Mouse (Mus musculus): ENCODE measurements around the gene Pigz. TPM values are rescaled to one million over a fixed set of nuclear protein-coding genes. Genes with fewer than 3 reads are reported as not detected.
A peak's percentile ranks its signal among the peaks of the same experiment; 100 is the strongest.
"Not testable (repeated sequence)": the region's sequence is repeated elsewhere in the genome, so short reads cannot be mapped to it uniquely, and the experiment has no call there.

Pigz gene
- total RNA-seq, 1 experiment from 2014 or later = not detected

- DNase-seq = no peak
Observed at GRCm38 (mm10) chr16:31932255-31932654, 1.4 kb upstream of the Pigz start.

DNA sequence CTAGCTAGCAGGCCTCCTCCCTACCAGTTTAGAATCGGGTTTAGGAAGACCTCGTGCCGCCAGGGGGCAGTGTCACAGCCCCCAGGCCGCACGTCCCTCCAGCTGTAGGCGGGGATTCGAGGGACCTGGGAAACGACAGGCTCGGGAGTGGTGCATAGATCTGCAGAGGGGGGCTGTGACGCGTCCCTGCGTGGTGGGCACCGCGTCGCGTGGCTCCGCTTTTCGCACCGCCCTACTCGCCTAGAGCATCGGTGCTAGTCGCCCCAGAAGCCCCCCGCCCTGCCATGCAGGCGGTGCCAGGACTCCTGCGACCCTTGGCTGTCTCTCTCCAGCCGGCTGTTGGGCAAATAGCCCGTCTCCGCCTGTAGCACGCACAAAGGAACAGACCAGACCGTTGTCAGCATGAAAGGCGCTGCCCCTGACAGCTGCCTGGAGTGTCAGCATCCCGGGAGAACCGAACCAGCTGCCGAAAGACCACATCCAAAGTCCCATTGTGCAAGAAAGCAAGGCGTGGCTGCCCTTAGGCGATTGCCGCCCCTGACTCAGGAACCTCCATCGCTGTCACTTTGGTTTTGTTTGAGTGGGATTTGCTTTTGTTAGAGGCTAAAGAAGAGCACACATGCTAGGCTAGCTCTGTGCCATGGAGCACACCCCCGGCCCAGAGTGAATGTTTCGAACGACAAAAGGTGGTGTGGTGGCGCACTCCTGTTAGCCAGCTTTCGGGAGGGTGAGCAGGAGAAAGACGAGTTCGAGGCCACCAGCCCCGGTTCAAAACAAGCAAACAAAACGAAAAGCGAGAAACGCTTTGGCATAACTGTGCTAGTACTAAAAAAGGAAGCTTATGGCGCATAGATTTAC lies 582 bp upstream of the Pigz start:
- DNase-seq = peak; percentile 81

- DNase-seq = no peak
Observed at GRCm38 (mm10) chr16:31934550-31935010, 929 bp downstream of the Pigz start.

DNA sequence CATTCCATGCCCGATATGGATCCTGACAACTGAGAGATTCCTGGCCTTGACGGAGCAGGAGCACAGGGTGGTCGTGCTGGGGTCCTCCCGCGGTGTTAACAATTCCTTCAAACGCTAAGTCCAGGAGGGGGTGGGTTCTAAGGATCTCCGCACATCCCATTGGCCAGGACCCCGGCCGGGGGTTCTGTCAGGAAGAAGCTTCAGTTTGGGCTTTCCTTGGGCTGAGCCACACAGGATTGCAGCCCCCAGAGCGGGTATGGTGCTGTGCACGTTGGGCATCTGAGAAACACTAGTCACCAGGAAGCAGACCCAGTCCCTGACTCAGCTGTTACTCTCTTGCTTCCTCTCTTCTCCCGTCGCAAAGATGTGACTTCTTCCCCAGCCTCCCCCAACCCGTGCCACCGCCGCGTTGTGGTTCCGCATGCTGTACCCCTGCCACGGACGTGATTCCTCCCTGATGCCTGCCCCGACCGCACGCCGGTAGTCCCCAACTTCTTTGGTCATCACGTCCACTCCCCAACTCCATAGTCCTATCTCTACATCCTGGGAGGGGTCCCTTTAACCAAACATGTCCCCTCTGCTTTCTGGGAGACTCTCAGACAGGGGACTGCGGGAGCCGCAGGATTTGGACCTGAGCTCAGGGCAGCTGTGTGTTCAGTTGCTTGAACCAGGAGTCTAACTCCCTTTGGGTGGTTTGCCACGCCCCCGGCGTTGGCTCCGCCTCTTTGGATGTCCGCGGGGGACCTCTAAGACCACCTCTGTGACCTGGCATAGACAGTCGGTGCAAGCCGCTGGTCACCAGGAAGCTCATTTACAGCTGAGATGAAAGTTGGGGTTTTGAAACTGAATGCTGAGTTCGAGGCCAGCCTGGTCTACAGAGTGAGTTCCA lies 1.7 kb downstream of the Pigz start:
- no peak for DNase-seq

GRCm38 (mm10) chr16:31936568-31936967 lies 2.9 kb downstream of the Pigz start:
- no peak for DNase-seq

DNA sequence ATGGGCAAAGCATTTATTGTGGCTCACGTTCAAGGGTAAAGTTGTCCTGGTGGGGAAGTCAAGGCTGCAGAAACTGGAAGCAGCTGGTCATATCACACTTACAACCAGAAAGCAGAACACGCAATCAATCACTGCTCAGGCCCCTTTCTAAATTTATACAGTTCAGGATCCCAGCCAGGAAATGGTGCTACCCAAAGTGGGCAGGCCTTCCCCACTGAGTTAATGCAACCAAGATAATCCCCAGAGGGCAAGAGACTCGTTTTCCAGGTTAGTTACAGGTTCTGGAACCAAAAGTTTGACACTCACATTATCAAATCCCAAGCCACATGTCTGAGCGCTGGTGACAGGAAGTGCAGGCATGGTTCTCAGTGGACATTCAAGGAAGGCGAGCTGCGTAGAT lies 5.2 kb downstream of the Pigz start:
- DNase-seq = no peak

DNA sequence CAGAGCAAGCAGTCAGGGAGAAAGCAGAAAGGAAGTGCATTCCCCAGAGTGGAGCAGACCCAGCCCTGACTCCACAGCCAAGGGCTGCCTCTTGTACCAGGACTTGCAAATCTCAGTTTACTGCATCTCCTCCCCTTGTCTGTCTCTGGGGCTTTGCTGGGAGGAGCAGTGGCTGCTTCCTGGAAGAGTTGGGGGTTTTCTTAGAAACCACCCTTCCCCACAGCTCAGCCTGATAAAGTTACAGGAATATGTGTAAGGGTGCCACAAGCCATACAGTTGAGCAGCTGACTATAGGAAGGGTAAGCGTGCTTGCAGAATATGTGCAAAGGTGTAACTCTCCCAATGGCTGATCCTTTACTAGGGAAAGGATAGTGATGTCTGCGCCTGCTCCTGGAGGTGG lies 6.9 kb downstream of the Pigz start:
- DNase-seq = no peak

DNA sequence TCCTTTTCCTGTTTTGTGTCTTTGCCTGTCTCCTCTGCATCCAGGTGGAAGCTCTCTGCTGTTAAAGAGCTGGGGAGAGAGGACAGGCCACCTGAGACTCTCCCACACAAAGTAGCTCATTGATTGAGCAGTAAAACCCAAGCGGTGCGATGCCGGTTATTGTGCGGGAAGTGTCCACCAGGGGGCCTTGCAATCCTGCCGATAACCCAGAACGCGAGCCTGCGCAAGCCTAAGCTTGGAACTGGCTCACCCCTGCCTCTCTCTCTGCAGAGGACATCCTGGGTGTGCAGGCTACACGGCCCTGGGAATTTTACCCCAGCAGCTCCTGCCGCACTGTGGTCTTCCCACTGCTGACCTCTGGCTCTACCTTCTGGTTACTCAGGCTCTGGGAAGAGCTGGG lies 10.3 kb downstream of the Pigz start:
- peak; percentile 78 for DNase-seq

DNA sequence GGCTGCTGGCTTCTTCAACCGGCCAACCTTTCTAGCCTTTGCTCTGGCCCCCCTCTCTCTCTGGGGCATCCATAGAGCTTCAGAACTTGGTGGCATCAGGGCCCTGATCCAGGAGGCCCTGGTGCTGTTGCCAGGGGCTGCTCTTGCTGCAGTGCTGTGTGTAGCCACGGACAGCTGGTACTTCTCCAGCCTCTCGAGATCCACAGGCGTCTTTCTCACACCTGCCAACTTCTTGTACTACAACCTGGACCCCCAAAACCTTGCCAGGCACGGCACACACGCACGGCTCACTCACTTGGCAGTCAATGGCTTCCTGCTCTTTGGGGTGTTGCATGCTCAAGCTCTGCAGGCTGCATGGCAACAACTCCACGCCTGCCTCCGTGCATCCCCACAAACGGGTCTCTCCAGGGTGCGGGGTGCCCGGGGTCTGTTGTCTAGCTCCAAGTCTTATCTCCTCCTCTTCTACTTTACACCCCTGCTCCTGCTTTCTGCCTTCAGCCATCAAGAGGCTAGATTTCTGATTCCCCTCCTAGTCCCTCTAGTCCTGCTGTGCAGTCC lies 11.1 kb downstream of the Pigz start:
- DNase-seq = no peak

DNA sequence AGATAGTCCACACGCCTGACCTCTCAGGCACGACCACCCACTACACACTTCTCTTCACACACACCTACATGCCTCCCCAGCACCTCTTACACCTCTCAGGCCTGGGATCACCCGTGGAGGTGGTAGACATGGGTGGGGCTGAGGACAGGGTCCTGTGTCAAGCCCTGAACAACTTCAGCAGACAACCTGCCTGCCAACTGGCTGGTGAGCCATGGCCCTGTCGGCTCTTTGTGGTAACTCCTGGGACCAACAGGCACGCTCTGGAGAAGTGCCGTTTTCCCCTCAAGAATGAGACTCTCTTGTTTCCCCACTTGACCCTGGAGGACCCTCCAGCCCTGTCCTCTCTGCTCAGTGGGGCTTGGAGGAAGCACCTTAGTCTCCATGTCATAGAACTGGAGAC lies 11.7 kb downstream of the Pigz start:
- no peak for DNase-seq

DNA sequence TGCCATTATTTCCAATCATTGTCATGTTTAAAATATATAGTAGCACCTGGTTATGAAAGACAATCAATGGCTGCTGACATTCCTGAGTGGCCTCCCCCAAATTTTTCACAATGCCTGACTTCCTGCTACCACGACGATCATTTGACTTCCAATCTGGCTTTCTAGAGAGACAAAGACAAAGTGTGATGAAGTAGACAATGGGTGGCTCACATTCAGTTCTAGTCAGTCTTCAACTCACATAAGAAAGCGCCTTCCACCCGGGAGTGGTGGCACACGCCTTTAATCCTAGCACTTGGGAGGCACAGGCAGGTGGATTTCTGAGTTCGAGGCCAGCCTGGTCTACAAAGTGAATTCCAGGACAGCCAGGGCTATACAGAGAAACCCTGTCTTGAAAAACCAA lies 12.3 kb downstream of the Pigz start:
- not testable (repeated sequence) for DNase-seq

DNA sequence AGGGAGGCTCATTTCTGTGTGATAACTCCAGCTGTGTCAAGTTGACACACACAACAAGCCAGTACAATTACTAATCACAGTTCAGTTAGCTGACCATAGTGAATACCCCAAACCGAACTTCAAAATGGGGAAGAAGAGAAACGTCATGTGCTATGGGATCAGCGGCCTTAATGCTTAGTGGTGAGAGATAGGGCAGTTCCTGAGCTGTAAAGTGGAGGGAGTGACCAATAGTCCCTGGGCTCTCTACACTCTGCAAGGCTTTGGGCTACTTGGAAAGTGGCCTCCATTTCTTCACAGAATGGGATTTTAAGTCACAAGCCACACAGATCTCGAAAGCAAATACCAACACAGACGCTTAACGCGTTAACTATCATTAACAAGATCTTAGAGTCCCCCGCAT lies 13.7 kb downstream of the Pigz start:
- no peak for DNase-seq

DNA sequence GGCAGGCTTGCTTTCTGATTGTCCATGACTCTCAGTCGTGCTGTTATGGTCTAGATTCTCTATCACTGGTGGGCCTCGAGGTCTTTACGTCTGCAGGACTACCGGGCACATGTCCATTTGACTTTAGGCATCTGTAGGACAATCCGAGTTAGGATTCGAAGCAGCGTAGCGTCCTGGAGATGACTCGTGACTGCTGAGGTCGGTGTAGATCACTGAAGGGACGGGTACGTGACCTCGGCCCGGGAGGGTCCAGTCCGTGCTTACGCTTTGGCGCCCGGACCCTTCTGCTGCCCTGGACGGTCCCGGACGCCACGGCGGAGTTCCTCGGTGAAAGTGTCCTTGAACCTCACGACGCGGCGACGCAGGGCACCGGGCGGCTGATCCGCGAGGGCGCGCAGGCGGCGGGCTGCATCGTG lies 14.3 kb downstream of the Pigz start:
- DNase-seq = no peak

DNA sequence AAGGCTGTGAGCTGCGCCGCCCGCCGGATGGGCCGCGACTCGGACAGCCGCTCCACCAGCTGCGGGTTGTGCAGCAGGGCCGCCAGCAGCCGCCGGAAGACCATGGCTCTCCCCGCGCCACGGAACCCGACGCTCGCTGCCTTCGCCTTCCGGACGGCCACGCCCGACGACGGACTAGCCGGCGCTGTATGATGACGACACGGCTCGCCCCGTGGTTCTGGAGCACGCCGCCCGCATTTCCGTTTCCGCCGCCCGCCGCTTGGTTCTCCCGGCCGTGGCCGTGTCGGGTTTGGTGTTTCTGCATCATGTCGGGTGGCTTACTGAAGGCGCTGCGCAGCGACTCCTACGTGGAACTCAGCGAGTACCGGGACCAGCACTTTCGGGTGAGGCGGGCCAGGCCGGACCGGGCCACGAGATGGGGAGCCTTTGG lies 14.7 kb downstream of the Pigz start, which contains the start of the genes 0610012G03Rik and Ncbp2:
Gene 0610012G03Rik, minus strand, starts transcription at position 150 of the 430 bp plus-strand sequence.
Gene Ncbp2, plus strand, starts transcription at position 169 of the 430 bp plus-strand sequence.
- peak; percentile 97 for DNase-seq

GRCm38 (mm10) chr16:31963224-31963623 lies 29.6 kb downstream of the Pigz start:
- DNase-seq = no peak

DNA sequence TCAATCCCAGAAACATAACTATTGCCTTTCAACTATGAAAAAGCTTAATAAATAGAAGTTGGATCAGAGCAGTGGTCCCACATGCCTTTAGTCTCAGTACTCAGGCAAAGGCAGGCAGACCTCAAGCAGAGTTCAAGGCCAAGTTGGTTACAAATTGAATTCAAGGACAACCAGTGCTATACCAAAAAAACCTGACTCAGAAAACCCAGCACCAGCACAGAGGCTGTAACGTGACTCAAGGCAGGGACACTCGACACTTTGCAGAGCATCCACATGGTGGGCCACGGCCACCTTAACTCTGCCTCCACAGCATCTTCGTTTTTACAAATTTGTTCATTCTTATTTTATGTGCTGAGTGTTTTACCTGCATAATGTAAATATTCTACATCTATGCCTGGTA lies 41.6 kb downstream of the Pigz start:
- no peak for DNase-seq

GRCm38 (mm10) chr16:31979501-31979900 lies 45.9 kb downstream of the Pigz start:
- no peak for DNase-seq

GRCm38 (mm10) chr16:31980946-31981345 lies 47.3 kb downstream of the Pigz start:
- DNase-seq = no peak

GRCm38 (mm10) chr16:31992039-31992438 lies 58.4 kb downstream of the Pigz start:
- no peak for DNase-seq

DNA sequence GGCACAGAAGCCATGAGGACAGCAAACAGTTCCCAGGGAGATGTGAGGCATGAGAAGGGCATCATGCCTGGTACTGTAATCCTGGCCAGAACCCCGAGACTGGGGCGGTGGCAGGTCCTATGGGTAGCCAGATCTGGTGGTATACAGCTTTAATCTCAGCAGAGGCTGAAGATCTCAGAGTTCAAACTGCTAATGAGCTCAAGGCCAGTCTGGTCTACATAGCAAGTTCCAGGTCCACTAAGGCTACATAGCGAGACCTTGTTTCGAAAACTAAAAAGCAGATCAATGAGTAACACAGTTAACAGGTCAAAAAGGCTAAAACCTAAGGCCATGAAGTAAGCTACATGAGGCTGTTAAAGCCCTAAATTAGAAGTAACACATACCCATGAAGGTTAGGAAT lies 59.5 kb downstream of the Pigz start:
- DNase-seq = no peak

GRCm38 (mm10) chr16:31993946-31994345 lies 60.3 kb downstream of the Pigz start:
- no peak for DNase-seq

All from adrenal gland, postnatal 25 days (tissue).